Mouse (Mus musculus): Measurements from ENCODE around the gene Olfr1186. TPM values are rescaled to one million over a fixed set of nuclear protein-coding genes. Genes with fewer than 3 reads are reported as not detected.
"Not testable (repeated sequence)": the region's sequence is repeated elsewhere in the genome, so short reads cannot be mapped to it uniquely, and the experiment has no call there.

Olfr1186 gene
- not detected for total RNA-seq (2021)
- long read RNA-seq, experiment 1 = 0 reads
- long read RNA-seq, experiment 2 = 0 reads

- no peak for DNase-seq (ENCODE audit: low spot score in 2 of 2)
Observed at GRCm38 (mm10) chr2:88518251-88518650, at the start of gene Olfr1186. Gene Olfr1186 (plus strand): TSS chr2:88518551.

- DNase-seq (ENCODE audit: low spot score in 2 of 2) = no peak
Observed at GRCm38 (mm10) chr2:88483298-88483697, 35.1 kb upstream of the Olfr1186 start, which contains the start of gene Olfr1184. Gene Olfr1184 (plus strand): TSS chr2:88483598.

GRCm38 (mm10) chr2:88493020-88493419 lies 25.3 kb upstream of the Olfr1186 start, which contains the start of gene Olfr1185-ps1:
Gene Olfr1185-ps1 (plus strand): TSS chr2:88493320.
- DNase-seq (ENCODE audit: low spot score in 2 of 2) = no peak

- no peak for DNase-seq (ENCODE audit: low spot score in 2 of 2)
Observed at GRCm38 (mm10) chr2:88525720-88526119, 7.4 kb downstream of the Olfr1186 start.

- no peak for DNase-seq (ENCODE audit: low spot score in 2 of 2)
Observed at GRCm38 (mm10) chr2:88556635-88557034, 38.3 kb downstream of the Olfr1186 start, which contains the start of gene Olfr1188. Gene Olfr1188 (plus strand): TSS chr2:88556935.

GRCm38 (mm10) chr2:88572696-88573095 lies 54.3 kb downstream of the Olfr1186 start:
- not testable (repeated sequence) for DNase-seq (ENCODE audit: low spot score in 2 of 2)

Other genes starting within 250 kb of the Olfr1186 start
- gene Olfr1173, start 238.7 kb upstream of the Olfr1186 start, total RNA-seq (2021) = not detected
- not detected for gene Olfr1174-ps, start 203.4 kb upstream of the Olfr1186 start, total RNA-seq (2021)
- gene Olfr1175-ps, start 191.3 kb upstream of the Olfr1186 start, total RNA-seq (2021) = not detected
- not detected for gene Olfr1176, start 181.8 kb upstream of the Olfr1186 start, total RNA-seq (2021)
- gene Olfr1177-ps, start 172.1 kb upstream of the Olfr1186 start, total RNA-seq (2021) = not detected
- not detected for gene Olfr1178, start 131.5 kb upstream of the Olfr1186 start, total RNA-seq (2021)
- not detected for gene Olfr1179, start 112.1 kb upstream of the Olfr1186 start, total RNA-seq (2021)
- gene Olfr1180, start 99.4 kb upstream of the Olfr1186 start, total RNA-seq (2021) = not detected
- gene Olfr1181, start 92.4 kb upstream of the Olfr1186 start, total RNA-seq (2021) = not detected
- gene Gm13757, start 69.4 kb upstream of the Olfr1186 start, total RNA-seq (2021) = not detected
- not detected for gene Olfr1183, start 63.7 kb upstream of the Olfr1186 start, total RNA-seq (2021)
- gene Olfr1184, start 35.0 kb upstream of the Olfr1186 start, total RNA-seq (2021) = not detected
- not detected for gene Olfr1185-ps1, start 25.2 kb upstream of the Olfr1186 start, total RNA-seq (2021)
- not detected for gene Olfr1188, start 38.4 kb downstream of the Olfr1186 start, total RNA-seq (2021)
- gene Olfr1189, start 67.9 kb downstream of the Olfr1186 start, total RNA-seq (2021) = not detected
- gene Olfr1191-ps1, start 122.0 kb downstream of the Olfr1186 start, total RNA-seq (2021) = under 1 TPM in 1 of 2 experiments, not detected in 1; 0.07 TPM
- gene Olfr1192-ps1, start 130.0 kb downstream of the Olfr1186 start, total RNA-seq (2021) = not detected
- gene Olfr1193, start 157.1 kb downstream of the Olfr1186 start, total RNA-seq (2021) = not detected
- gene Olfr1195, start 170.6 kb downstream of the Olfr1186 start, total RNA-seq (2021) = not detected
- not detected for gene Olfr1196, start 186.0 kb downstream of the Olfr1186 start, total RNA-seq (2021)
- gene Olfr1197, start 213.8 kb downstream of the Olfr1186 start, total RNA-seq (2021) = not detected
- not detected for gene Olfr1198, start 232.8 kb downstream of the Olfr1186 start, total RNA-seq (2021)
- not detected for gene Olfr1199, start 241.9 kb downstream of the Olfr1186 start, total RNA-seq (2021)

All from layer of hippocampus, postnatal 14 days (tissue).